In the genomic region with DNA sequence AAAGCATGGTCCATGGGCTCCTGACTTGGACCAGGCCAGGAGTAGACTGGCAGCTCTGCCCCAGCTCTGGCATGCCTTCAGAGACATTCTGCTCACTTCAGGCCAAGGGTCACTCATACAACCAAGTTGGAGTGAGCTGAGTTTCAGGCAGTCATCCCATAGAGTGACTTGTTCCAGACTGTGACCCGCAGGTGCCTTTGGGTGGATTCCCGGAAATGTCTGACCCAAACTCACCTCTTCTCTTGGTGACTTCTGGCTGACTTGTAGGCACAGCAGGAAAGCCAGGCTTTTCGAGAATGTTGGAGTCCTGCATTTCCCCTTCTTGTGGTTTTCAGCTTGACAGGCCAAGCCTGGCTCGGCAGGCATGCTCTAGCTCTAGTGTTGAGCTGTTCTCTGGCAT, we compare ENCODE assay signal across 14 mouse cellular contexts.
A peak's percentile ranks its signal among the peaks of the same experiment; 100 is the strongest.
DNase-seq lines count a peak whose midpoint lies in the region; ATAC-seq and TF ChIP-seq lines count a peak whose summit lies in the region.
"Had no signal": no experiment of that assay in that cellular context is flagged by ENCODE, and none has a peak within 500 bp of the region (broad histone marks: within the 10 kb centered on the region; RNA-seq: fewer than 3 reads in every experiment).

No protein-coding gene starts in this region.

- ATAC-seq in liver, embryonic 12.5 days: no peak
- peak; percentile 9; the same call in 1 of the 2 replicates for ATAC-seq in lung, postnatal 0 days
- no peak for ATAC-seq in CD4-positive, CD25-positive, alpha-beta regulatory T cell, adult 4 months
- ATAC-seq: forebrain, postnatal 0 days had no signal

- no peaks in the 10 kb centered on the region for H3K9me3 ChIP-seq in liver, embryonic 12.5 days (replicated peaks)
- H3K9me3 ChIP-seq in lung, postnatal 0 days (ENCODE audit: low read length): no peaks in the 10 kb centered on the region
- H3K9me3 ChIP-seq: embryonic facial prominence, embryonic 13.5 days; limb, embryonic 12.5 days had no signal

- no peaks in the 10 kb centered on the region for H3K27me3 ChIP-seq in cerebellum, adult 2 months (ENCODE audit: control insufficient read depth, insufficient read depth, low read length)
- no peaks in the 10 kb centered on the region for H3K27me3 ChIP-seq in liver, adult 2 months (ENCODE audit: control insufficient read depth, insufficient read depth, low read length)
- H3K27me3 ChIP-seq in liver, embryonic 12.5 days (replicated peaks): peaks cover 33% of the 10 kb centered on the region; the same call in 1 of the 2 replicates
- H3K27me3 ChIP-seq in lung, postnatal 0 days (replicated peaks; ENCODE audit: insufficient read depth, low read length): no peaks in the 10 kb centered on the region

- peaks cover 36% of the 10 kb centered on the region for H3K4me1 ChIP-seq in cerebellum, adult 2 months (ENCODE audit: control insufficient read depth, insufficient read depth, low read length)
- peaks cover 14% of the 10 kb centered on the region for H3K4me1 ChIP-seq in liver, adult 2 months (ENCODE audit: control insufficient read depth, insufficient read depth, low read length)
- no peaks in the 10 kb centered on the region for H3K4me1 ChIP-seq in liver, embryonic 12.5 days
- 0 out of 2 replicates have a peak, but pooled peaks cover 3% of the 10 kb centered on the region for H3K4me1 ChIP-seq in lung, postnatal 0 days (ENCODE audit: insufficient read depth, low read depth, low read length)

- 38% methylated on average over 4 of the region's 4 CpGs for WGBS in cerebellum, adult 2 months
- 18% methylated on average over 4 of the region's 4 CpGs for WGBS in liver, adult 2 months
- 36% methylated on average over 4 of the region's 4 CpGs for WGBS in liver, embryonic 12.5 days (ENCODE audit: insufficient replicate concordance)
- WGBS in lung, postnatal 0 days: 66% methylated on average over 4 of the region's 4 CpGs

- no peak for TF ChIP-seq EP300 in lung, postnatal 0 days (IDR thresholded peaks at IDR 0.05)

- TF ChIP-seq CTCF in cerebellum, adult 2 months (IDR thresholded peaks at IDR 0.05; ENCODE audit: borderline replicate concordance, insufficient read depth, low read depth, low read length): no peak
- no peak for TF ChIP-seq CTCF in liver, adult 2 months (IDR thresholded peaks at IDR 0.05; ENCODE audit: low read depth, low read length)
- no peak for TF ChIP-seq CTCF in lung, postnatal 0 days (IDR thresholded peaks at IDR 0.05)

- no peak for TF ChIP-seq POLR2A in cerebellum, adult 2 months (IDR thresholded peaks at IDR 0.05; ENCODE audit: borderline replicate concordance, insufficient read depth, low read length)
- TF ChIP-seq POLR2A in liver, adult 2 months (IDR thresholded peaks at IDR 0.05; ENCODE audit: extremely low read depth, insufficient read depth, low read length): no peak

- H3K79me2 ChIP-seq in liver, adult 2 months (ENCODE audit: control insufficient read depth, insufficient read depth, low read length): no peaks in the 10 kb centered on the region

- H3K4me2 ChIP-seq in liver, embryonic 12.5 days: no peak overlapping the region
- no peak overlapping the region for H3K4me2 ChIP-seq in lung, postnatal 0 days (replicated peaks; ENCODE audit: low read depth, low read length)
- H3K4me2 ChIP-seq: embryonic facial prominence, embryonic 13.5 days; limb, embryonic 12.5 days had no signal

- H3K36me3 ChIP-seq in liver, adult 2 months (ENCODE audit: control insufficient read depth, insufficient read depth, low read length): no peaks in the 10 kb centered on the region
- H3K36me3 ChIP-seq in liver, embryonic 12.5 days: no peaks in the 10 kb centered on the region
- H3K36me3 ChIP-seq in lung, postnatal 0 days (ENCODE audit: insufficient read depth, low read length): no peaks in the 10 kb centered on the region
- H3K36me3 ChIP-seq: embryonic facial prominence, embryonic 13.5 days; limb, embryonic 12.5 days had no signal

- no peak overlapping the region for H3K9ac ChIP-seq in liver, adult 2 months (ENCODE audit: low read depth, low read length)
- H3K9ac ChIP-seq in liver, embryonic 12.5 days: no peak overlapping the region
- no peak overlapping the region for H3K9ac ChIP-seq in lung, postnatal 0 days (replicated peaks; ENCODE audit: low read depth)
- H3K9ac ChIP-seq: embryonic facial prominence, embryonic 13.5 days; forebrain, postnatal 0 days; limb, embryonic 12.5 days had no signal

- peak; percentile 43 to 48 for DNase-seq in cerebellum, adult 2 months
- no peak for DNase-seq in cerebellum, adult 8-10 months
- DNase-seq in liver, adult 2 months (ENCODE audit: extremely low read depth, low read depth, low spot score): peak; percentile 98
- DNase-seq in cerebellum, postnatal 14 days: peak; percentile 68 to 84
- no peak for DNase-seq in lung, postnatal 0 days (ENCODE audit: low spot score)
- no peak for DNase-seq in ovary, postnatal 14 days (ENCODE audit: low spot score)
- DNase-seq: forebrain, postnatal 0 days; thymus, postnatal 25 days had no signal

- no peak overlapping the region for H3K4me3 ChIP-seq in cerebellum, adult 2 months (replicated peaks; ENCODE audit: insufficient read depth, low read depth, low read length)
- H3K4me3 ChIP-seq in liver, adult 2 months (ENCODE audit: insufficient read depth, low read depth, low read length): no peak overlapping the region
- H3K4me3 ChIP-seq in liver, embryonic 12.5 days: no peak overlapping the region
- H3K4me3 ChIP-seq in lung, postnatal 0 days (ENCODE audit: low read depth, low read length): no peak overlapping the region
- H3K4me3 ChIP-seq: embryonic facial prominence, embryonic 13.5 days; limb, embryonic 12.5 days had no signal

- H3K27ac ChIP-seq in cerebellum, adult 2 months (ENCODE audit: insufficient read depth, low read length): no peak overlapping the region
- H3K27ac ChIP-seq in liver, adult 2 months (replicated peaks; ENCODE audit: insufficient read depth, low read depth, low read length): no peak overlapping the region
- H3K27ac ChIP-seq in liver, embryonic 12.5 days: no peak overlapping the region
- H3K27ac ChIP-seq in lung, postnatal 0 days (ENCODE audit: low read length): no peak overlapping the region
- H3K27ac ChIP-seq: embryonic facial prominence, embryonic 13.5 days; kidney, postnatal 0 days; limb, embryonic 12.5 days; macrophage had no signal

Comparison
In these comparisons a context has a peak if more than half of its experiments do, and no peak if none do; other contexts are left out.
1. DNase-seq: peak in cerebellum, adult 2 months (2 of 2), liver, adult 2 months (single experiment) and cerebellum, postnatal 14 days (2 of 2); none in cerebellum, adult 8-10 months (single experiment), lung, postnatal 0 days (single experiment) and ovary, postnatal 14 days (single experiment).